Mouse (Mus musculus): ENCODE data around the gene Ptprd.

- TF ChIP-seq POLR2A (IDR thresholded peaks at IDR 0.05; ENCODE audit: borderline replicate concordance, extremely low read depth, insufficient read depth, insufficient read length, poor library complexity, severe bottlenecking) = no peak
- TF ChIP-seq CTCF (IDR thresholded peaks at IDR 0.05; ENCODE audit: borderline replicate concordance, extremely low read depth, insufficient read depth, insufficient read length) = no peak
Measured at GRCm38 (mm10) chr4:76461336-76461735, 1750.4 kb downstream of the Ptprd start.
